Mouse (Mus musculus) embryonic fibroblast, embryonic 13.5 days (primary cell): Measurements from ENCODE around the gene Prr7. TPM values are rescaled to one million over a fixed set of nuclear protein-coding genes. Genes with fewer than 3 reads are reported as not detected.

Experiments used
- H3K27ac ChIP-seq: 2 replicates; pipeline ENCODE4 v1.5.1; 2012; ENCODE audit warnings: low read length, control low read depth, inconsistent platforms; ENCODE audit not compliant: insufficient read depth
- H3K4me1 ChIP-seq: 2 replicates; pipeline ENCODE4 v1.6.1; 2011; ENCODE audit warnings: low read length; ENCODE audit not compliant: control insufficient read depth, insufficient read depth
- H3K4me3 ChIP-seq: 2 replicates; pipeline ENCODE4 v1.5.1; 2011; ENCODE audit warnings: mild to moderate bottlenecking, control low read depth, low read length; ENCODE audit not compliant: insufficient read depth
- CTCF ChIP-seq: IDR thresholded peaks from 2 replicates; pipeline ENCODE4 v1.5.1; 2011; ENCODE audit warnings: mild to moderate bottlenecking, control low read depth, low read length, moderate library complexity, borderline replicate concordance; ENCODE audit not compliant: insufficient read depth
- POLR2A ChIP-seq: IDR thresholded peaks from 2 replicates; pipeline ENCODE4 v1.6.1; 2011; ENCODE audit warnings: low read depth, mild to moderate bottlenecking, control low read depth, low read length, moderate library complexity
- polyA plus RNA-seq: library from polyadenylated mRNA; stranded (reverse); fragments of >200 nt; gene quantifications from 2 replicates; pipeline ENCODE4 v1.2.4, GENCODE M21; 2011; ENCODE audit warnings: low read depth; ENCODE audit not compliant: missing spikeins, insufficient read length

Prr7 gene
- polyA plus RNA-seq, 1 experiment, result 2.5 TPM

DNA sequence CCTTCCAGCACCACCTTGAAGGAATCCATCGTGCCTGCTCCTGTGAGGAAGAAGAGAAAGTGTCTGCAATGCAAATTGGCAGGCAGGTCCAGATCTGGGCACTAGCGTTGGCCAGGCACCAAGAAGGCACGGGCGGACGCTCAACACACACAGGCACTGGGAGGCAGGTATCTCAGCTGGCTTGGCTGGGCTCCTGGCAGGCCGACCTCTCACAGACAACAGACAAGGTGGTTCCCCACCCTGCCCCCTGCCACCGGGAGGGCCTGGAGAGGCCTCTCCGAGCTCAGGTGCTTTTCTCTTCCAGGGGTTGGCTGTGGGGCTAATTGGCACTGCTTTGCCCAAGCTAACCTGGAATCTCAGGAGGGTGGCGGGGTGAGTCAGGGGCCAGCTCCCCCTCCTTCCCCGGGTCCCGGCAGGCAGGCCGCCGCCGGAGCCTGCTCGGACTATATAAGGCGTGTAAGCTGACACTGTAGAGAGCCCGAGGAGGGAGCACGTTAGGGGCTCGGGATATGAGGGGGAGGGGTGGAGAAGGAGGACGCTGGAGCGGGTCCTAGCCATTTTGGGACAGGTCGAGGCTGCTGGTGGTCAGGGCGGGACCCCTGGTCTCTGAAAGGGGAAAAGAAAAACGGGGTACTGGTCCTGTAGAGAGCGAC is 48.4 kb downstream of the Prr7 start:
- Histone ChIP-seq H3K4me3 (peak overlapping the region; percentile 76), H3K4me1 (peaks cover 16% of the 10 kb centered on the region), H3K27ac (peak overlapping the region; percentile 92)
- TF ChIP-seq CTCF (no peak), POLR2A (peak; percentile 27)

GRCm38 (mm10) chr13:55513111-55513748 is 49.2 kb downstream of the Prr7 start, which contains the start of gene Pdlim7:
Gene Pdlim7, minus strand, starts transcription at chr13:55513676.
- TF ChIP-seq POLR2A (peak; percentile 98), CTCF (peak; percentile 60; the same call in 1 of the 2 replicates)
- H3K4me3 ChIP-seq, result peak within 1 kb of the TSS; percentile 76
- H3K27ac ChIP-seq, result peak within 1 kb of the TSS; percentile 92
- H3K4me1 ChIP-seq, result peaks cover 16% of the 10 kb centered on the region

DNA sequence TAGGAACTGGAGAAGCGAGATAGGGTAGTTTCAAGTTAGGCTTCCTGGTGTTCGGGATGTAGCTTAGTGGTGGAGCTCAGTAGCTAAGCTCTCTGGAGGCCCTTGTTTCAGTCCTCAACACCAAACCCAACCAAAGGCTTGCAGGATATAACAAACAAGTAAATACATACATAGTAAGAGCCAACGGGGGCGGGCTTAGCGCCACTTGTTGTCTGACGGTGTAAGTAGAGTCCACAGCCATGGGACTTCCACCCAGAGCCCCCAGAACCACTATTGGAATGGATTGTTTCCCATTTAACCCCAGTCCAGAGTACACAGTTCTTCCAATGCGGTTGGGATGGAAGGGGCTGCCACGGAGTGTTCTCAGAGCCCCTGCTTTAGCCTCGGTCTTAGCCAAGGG is 49.8 kb downstream of the Prr7 start:
- 0 out of 2 replicates have a peak overlapping the region, but pooled peaks have one; percentile 76 for H3K4me3 ChIP-seq
- H3K27ac ChIP-seq, result no peak overlapping the region
- peaks cover 12% of the 10 kb centered on the region for H3K4me1 ChIP-seq
- no peak for TF ChIP-seq POLR2A
- TF ChIP-seq CTCF, result no peak

DNA sequence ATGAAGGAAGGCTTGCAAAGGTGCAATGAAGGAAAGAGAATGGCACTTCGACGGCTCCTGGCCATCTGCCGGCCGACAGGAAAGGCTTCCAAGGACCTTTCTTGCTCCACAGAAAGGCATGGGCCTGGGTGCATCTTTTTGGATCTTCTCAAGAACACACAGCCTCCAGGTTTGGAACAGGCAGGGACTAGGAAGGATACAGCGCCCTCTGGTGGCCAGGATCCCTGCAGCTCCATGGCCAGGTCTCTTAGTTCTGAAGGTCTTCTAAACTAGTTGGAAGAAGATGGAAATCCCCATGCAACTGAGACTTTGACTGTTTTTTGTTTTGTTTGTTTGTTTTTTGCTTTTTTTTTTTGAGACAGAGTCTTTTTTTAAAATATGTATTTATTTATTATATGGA is 52.9 kb downstream of the Prr7 start:
- H3K4me1 ChIP-seq, result no peaks in the 10 kb centered on the region
- no peak overlapping the region for H3K4me3 ChIP-seq
- TF ChIP-seq POLR2A (no peak), CTCF (peak; percentile 80; the same call in 1 of the 2 replicates)
- no peak overlapping the region for H3K27ac ChIP-seq

- Histone ChIP-seq H3K4me1 (no peaks in the 10 kb centered on the region), H3K27ac (no peak overlapping the region), H3K4me3 (no peak overlapping the region)
- TF ChIP-seq CTCF (no peak), POLR2A (no peak)
Observed at GRCm38 (mm10) chr13:55519606-55520005, 55.5 kb downstream of the Prr7 start.

GRCm38 (mm10) chr13:55522730-55523129 is 58.7 kb downstream of the Prr7 start:
- no peak for TF ChIP-seq CTCF
- no peak for TF ChIP-seq POLR2A
- Histone ChIP-seq H3K4me3 (no peak overlapping the region), H3K27ac (no peak overlapping the region), H3K4me1 (no peaks in the 10 kb centered on the region)

Other genes with a start within 250 kb of the Prr7 start
- 267 and 295 TPM in 2 replicates for gene Prelid1, start 143.8 kb upstream of the Prr7 start, polyA plus RNA-seq
- gene Rab24, start 142.3 kb upstream of the Prr7 start, polyA plus RNA-seq, result 41.4 and 48.0 TPM in 2 replicates
- gene Mxd3, start 134.4 kb upstream of the Prr7 start, polyA plus RNA-seq, result 9.5 and 19.0 TPM in 2 replicates
- gene Lman2, start 101.5 kb upstream of the Prr7 start, polyA plus RNA-seq, result 66.9 and 70.7 TPM in 2 replicates
- not detected in 2 replicates for gene Rgs14, start 94.5 kb upstream of the Prr7 start, polyA plus RNA-seq
- gene Slc34a1, start 66.1 kb upstream of the Prr7 start, polyA plus RNA-seq, result not detected in 2 replicates
- gene Pfn3, start 49.0 kb upstream of the Prr7 start, polyA plus RNA-seq, result not detected in 2 replicates
- gene F12, start 37.5 kb upstream of the Prr7 start, polyA plus RNA-seq, result not detected in 2 replicates
- gene Grk6, start 19.2 kb upstream of the Prr7 start, polyA plus RNA-seq, result 37.7 and 42.9 TPM in 2 replicates
- gene Dbn1, start 23.8 kb downstream of the Prr7 start, polyA plus RNA-seq, result 105 and 139 TPM in 2 replicates
- 132 and 179 TPM in 2 replicates for gene Pdlim7, start 49.4 kb downstream of the Prr7 start, polyA plus RNA-seq
- 0.60 and 0.79 TPM in 2 replicates for gene Dok3, start 65.0 kb downstream of the Prr7 start, polyA plus RNA-seq
- gene Ddx41, start 72.4 kb downstream of the Prr7 start, polyA plus RNA-seq, result 23.9 and 26.2 TPM in 2 replicates
- 20.9 and 24.5 TPM in 2 replicates for gene Fam193b, start 106.9 kb downstream of the Prr7 start, polyA plus RNA-seq
- 228 and 231 TPM in 2 replicates for gene Tmed9, start 109.5 kb downstream of the Prr7 start, polyA plus RNA-seq
- gene B4galt7, start 135.6 kb downstream of the Prr7 start, polyA plus RNA-seq, result 16.4 and 18.7 TPM in 2 replicates
- gene Caml, start 158.7 kb downstream of the Prr7 start, polyA plus RNA-seq, result 47.1 and 50.0 TPM in 2 replicates
- gene Ddx46, start 170.8 kb downstream of the Prr7 start, polyA plus RNA-seq, result 46.6 and 52.8 TPM in 2 replicates
- 91.3 and 96.3 TPM in 2 replicates for gene B230219D22Rik, start 228.9 kb downstream of the Prr7 start, polyA plus RNA-seq